Mouse (Mus musculus): ENCODE measurements around the gene Prss22.
"Not testable (repeated sequence)": the region's sequence is repeated elsewhere in the genome, so short reads cannot be mapped to it uniquely, and the experiment has no call there.

GRCm38 (mm10) chr17:23950828-23951227 lies 47.1 kb downstream of the Prss22 start:
- not testable (repeated sequence) for TF ChIP-seq CTCF (IDR thresholded peaks at IDR 0.05; ENCODE audit: low read depth); EP300 (optimal IDR thresholded peaks at IDR 0.05)

All from stomach, postnatal 0 days (tissue).